Mouse (Mus musculus): ENCODE results near the gene B4galt2. TPM values are rescaled to one million over a fixed set of nuclear protein-coding genes. Genes with fewer than 3 reads are reported as not detected.

B4galt2 gene
- total RNA-seq, 2 experiments from 2014 or later = 7.5 to 8.0 TPM

- no peak for DNase-seq
- intact Hi-C loops (cut with DNase I) = no loop called here
These were observed 40.2 kb downstream of the B4galt2 start for GRCm38 (mm10) chr4:117843101-117843500.

DNA sequence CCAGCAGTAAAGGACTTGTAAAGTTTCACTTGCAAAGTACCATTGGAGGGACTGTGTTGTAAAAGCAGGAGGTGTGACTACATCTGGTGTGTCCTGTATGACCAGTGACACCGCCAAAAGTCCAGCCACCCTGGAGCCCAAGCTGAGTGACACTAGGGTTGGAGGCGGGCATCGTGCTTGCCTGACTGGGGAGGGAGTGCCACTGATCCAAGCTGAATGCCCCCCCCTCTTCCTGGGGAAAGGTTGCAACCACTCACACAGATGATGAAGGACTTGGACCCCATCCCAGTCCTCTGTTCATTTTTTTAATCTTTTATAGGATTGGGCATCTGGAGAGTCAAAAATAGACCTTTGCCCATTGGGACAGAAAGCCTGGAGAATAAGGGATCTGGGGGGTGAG, 41.7 kb downstream of the B4galt2 start:
- intact Hi-C loops (cut with DNase I) = no loop called here
- no peak for DNase-seq

- intact Hi-C loops (cut with DNase I) = no loop called here
- no peak for DNase-seq
These were observed 42.5 kb downstream of the B4galt2 start for GRCm38 (mm10) chr4:117840821-117841220.

DNA sequence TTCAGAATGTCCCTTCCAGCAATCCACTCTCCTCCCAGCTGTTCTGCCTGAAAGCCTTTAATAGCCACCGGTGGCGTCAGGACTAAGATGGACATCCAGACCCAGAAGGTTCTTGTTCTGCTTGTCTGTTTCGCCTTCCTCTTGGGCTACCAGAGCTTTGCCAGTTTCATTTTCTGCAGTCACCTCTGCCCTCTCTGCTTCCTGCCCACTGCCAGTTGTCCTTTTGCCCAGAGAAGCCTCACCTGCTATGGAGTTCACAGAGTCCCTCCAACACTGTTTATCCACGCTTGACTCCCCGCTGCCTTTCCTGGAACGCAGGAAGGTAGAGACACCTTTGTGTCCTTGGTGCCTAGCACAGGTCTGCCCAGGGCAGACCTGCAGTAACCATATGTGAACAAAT, 43.9 kb downstream of the B4galt2 start:
- no peak for DNase-seq
- intact Hi-C loops (cut with DNase I) = no loop called here

- DNase-seq = no peak
- intact Hi-C loops (cut with DNase I) = no loop called here
These were observed 46.0 kb downstream of the B4galt2 start for GRCm38 (mm10) chr4:117837271-117837670.

DNA sequence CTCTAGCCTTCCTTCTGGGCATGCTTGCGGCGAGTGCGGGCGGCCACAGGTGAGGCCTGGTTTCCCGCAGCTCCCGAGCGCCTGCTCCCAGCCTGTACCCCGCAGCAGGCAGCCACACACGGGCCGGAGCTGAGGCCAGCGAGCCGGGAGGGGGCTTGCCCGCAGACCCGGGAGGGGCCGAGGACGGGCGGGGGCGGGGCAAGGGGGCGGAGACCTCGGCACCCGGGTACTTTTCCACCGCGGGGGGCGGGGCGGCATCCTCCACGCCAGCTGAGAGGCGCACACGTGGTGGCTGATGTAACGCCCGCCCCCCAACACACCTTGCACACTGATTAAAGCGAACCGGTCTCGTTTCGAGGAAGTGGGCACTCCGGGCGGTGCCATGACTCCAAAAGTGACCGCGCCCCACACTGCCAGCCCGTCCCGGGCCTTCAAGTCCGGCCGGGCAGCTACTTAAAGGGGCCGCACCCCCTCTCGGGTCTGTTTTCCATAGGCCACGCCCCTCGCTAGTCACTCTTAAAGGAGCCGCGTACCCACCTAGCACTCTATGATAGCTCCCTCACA, 47.0 kb downstream of the B4galt2 start:
- peak; percentile 84 to 87 for DNase-seq
- intact Hi-C loops (cut with DNase I) = no loop called here

GRCm38 (mm10) chr4:117835531-117836111, 47.7 kb downstream of the B4galt2 start:
- intact Hi-C loops (cut with DNase I) = no loop called here

GRCm38 (mm10) chr4:117834845-117835530, 48.3 kb downstream of the B4galt2 start:
- intact Hi-C loops (cut with DNase I) = no loop called here
- peak; percentile 62 to 70 for DNase-seq

More at GRCm38 (mm10) chr4:117835531-117836111, 47.7 kb downstream of the B4galt2 start:
- peak; percentile 40 to 50 for DNase-seq

GRCm38 (mm10) chr4:117834457-117834844, 48.8 kb downstream of the B4galt2 start, which contains the start of gene Slc6a9:
Slc6a9 (plus strand) TSS chr4:117834506.
- intact Hi-C loops (cut with DNase I) = no loop called here
- no peak for DNase-seq

- intact Hi-C loops (cut with DNase I) = loop anchor here (2.0 kb wide), 2 partner anchors 27 to 35 kb away; no protein-coding TSS in a partner anchor
- DNase-seq = peak; percentile 52 to 54
These were observed 51.2 kb downstream of the B4galt2 start for GRCm38 (mm10) chr4:117831920-117832691.

DNA sequence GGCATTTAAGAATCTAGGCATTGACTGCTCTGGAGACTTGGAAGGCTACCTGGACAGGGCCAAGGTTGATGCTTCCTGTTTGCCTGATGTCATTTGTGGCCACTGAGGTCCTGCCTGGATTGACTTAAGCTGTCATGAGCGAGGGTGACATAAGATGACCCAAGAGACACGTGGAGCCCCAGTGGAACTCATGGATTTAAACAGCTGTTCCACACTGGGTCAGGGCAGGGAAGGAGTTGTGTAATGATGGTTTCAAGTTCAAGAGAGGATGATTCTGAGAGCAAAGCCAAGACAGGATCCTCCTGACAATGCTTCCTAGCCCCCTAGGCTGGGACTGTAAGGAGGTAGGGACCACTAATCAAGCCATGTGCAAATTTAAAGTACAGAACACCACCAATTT, 51.8 kb downstream of the B4galt2 start:
- intact Hi-C loops (cut with DNase I) = loop anchor here (2.0 kb wide), 2 partner anchors 27 to 35 kb away; no protein-coding TSS in a partner anchor
- DNase-seq = no peak

DNA sequence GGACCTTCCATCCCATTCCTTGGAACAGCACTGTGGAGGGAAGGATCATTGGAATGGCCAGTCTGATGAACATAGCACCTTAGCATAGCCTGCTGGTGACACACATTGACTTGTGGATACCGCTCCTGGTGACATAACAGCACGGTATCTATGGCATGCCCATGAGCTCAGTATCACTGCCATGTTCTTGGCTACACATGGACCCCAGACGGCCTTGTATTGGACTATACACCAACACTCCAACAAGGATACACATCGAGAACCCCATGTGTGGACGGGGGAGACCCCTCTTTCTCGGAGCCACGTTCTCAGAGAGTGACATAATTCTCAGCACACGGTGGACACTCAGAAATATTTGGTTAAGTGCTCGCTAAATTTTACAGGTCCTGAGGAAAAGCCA, 52.5 kb downstream of the B4galt2 start:
- no peak for DNase-seq
- intact Hi-C loops (cut with DNase I) = loop anchor here (2.0 kb wide), 2 partner anchors 28 to 36 kb away; no protein-coding TSS in a partner anchor

- intact Hi-C loops (cut with DNase I) = loop anchor here (2.0 kb wide), 2 partner anchors 29 to 37 kb away; no protein-coding TSS in a partner anchor
- DNase-seq = peak; percentile 77 to 84
These were observed 53.1 kb downstream of the B4galt2 start for GRCm38 (mm10) chr4:117830124-117830551.

GRCm38 (mm10) chr4:117829260-117830123, 53.8 kb downstream of the B4galt2 start:
- intact Hi-C loops (cut with DNase I) = loop anchor here (2.0 to 5.0 kb wide), 4 partner anchors 29 to 253 kb away; partner anchors contain the start of gene Artn
- DNase-seq = peak; percentile 72 to 82

- intact Hi-C loops (cut with DNase I) = loop anchor here (2.0 to 5.0 kb wide), 2 partner anchors 99 to 254 kb away; partner anchors contain the start of gene Artn
These were observed 54.6 kb downstream of the B4galt2 start for GRCm38 (mm10) chr4:117828572-117829145.

More at GRCm38 (mm10) chr4:117828572-117829145, 54.6 kb downstream of the B4galt2 start:
- no peak for DNase-seq

All from heart, postnatal 14 days (tissue).